Mouse (Mus musculus): ENCODE measurements at regions not wholly inside any gene's neighbourhood (a gene's known extent, or its start where the extent isn't known, plus 50 kb on each side); places are given as distances from the start of the nearest gene placed in this dataset.

GRCm38 (mm10) chr17:55296701-55297100 lies 148.5 kb upstream of the St6gal2 start:
- TF ChIP-seq CTCF (conservative IDR thresholded peaks at IDR 0.05; ENCODE audit: low read length) (no peak), POU5F1 (IDR thresholded peaks at IDR 0.05; ENCODE audit: borderline replicate concordance, low read length) (no peak)
